9 mouse cellular contexts compared by ENCODE assay signal in the genomic region with DNA sequence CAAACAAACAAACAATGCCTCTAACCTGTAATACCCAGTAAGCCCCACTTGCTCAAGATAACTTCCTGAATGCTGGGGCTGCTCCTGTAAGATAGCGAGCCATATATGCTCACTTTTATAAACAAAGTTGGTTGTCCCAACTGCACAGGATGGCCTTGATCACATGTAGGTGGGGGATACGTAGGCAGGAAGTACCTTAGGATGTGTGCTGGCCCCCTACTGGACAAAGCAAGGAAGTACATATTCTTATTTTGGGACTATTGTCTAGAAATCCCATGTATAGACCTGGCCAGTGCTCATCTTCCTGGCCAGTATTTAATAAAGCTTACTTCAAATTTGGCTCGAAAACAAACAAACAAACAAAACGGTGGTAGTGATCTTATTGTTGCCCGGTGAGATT. TPM values are rescaled to one million over a fixed set of nuclear protein-coding genes. Genes with fewer than 3 reads are reported as not detected.
DNase-seq lines count a peak whose midpoint lies in the region; ATAC-seq and TF ChIP-seq lines count a peak whose summit lies in the region.
"Had no signal": no experiment of that assay in that cellular context is flagged by ENCODE, and none has a peak within 500 bp of the region (broad histone marks: within the 10 kb centered on the region; RNA-seq: fewer than 3 reads in every experiment).

No protein-coding gene starts in this region.

- H3K4me1 ChIP-seq in heart, postnatal 0 days (ENCODE audit: control insufficient read depth, insufficient read depth): no peaks in the 10 kb centered on the region
- H3K4me1 ChIP-seq in bone marrow, adult 2 months (ENCODE audit: control insufficient read depth, insufficient read depth, low read length): no peaks in the 10 kb centered on the region
- H3K4me1 ChIP-seq: neural tube, embryonic 12.5 days had no signal

- no peak for TF ChIP-seq POLR2A in bone marrow, adult 2 months (IDR thresholded peaks at IDR 0.05; ENCODE audit: borderline replicate concordance, control insufficient read depth, low read depth, low read length)

- TF ChIP-seq CTCF in heart, postnatal 0 days (IDR thresholded peaks at IDR 0.05; ENCODE audit: low read depth): peak; percentile 46
- peak; percentile 46; the same call in 1 of the 2 replicates for TF ChIP-seq CTCF in bone marrow, adult 2 months (IDR thresholded peaks at IDR 0.05; ENCODE audit: control insufficient read depth, insufficient read depth, low read length)

- no peak overlapping the region for H3K27ac ChIP-seq in heart, postnatal 0 days (ENCODE audit: low read depth)
- no peak overlapping the region for H3K27ac ChIP-seq in bone marrow, adult 2 months (ENCODE audit: control insufficient read depth, insufficient read depth, low read depth, low read length, poor library complexity)
- H3K27ac ChIP-seq: neural tube, embryonic 12.5 days had no signal

- intact Hi-C loops in heart, postnatal 25 days (cut with DNase I): no loop called here

- 77% methylated on average over 5 of the region's 5 CpGs for WGBS in heart, postnatal 0 days
- 58% methylated on average over 5 of the region's 5 CpGs for WGBS in bone marrow, adult 2 months

- no peak for ATAC-seq in heart, postnatal 0 days (ENCODE audit: insufficient read depth, low read depth)
- ATAC-seq in CD4-positive, CD25-positive, alpha-beta regulatory T cell, adult 4 months: peak; percentile 92
- ATAC-seq in megakaryocyte-erythroid progenitor cell, adult 5-6 weeks (replicated peaks; ENCODE audit: low FRiP score, low TSS enrichment, poor library complexity, severe bottlenecking): peak; percentile 89

- H3K36me3 ChIP-seq in heart, postnatal 0 days (replicated peaks; ENCODE audit: control insufficient read depth, insufficient read depth, low read length): no peaks in the 10 kb centered on the region
- H3K36me3 ChIP-seq: neural tube, embryonic 12.5 days had no signal

- no peak for TF ChIP-seq EP300 in heart, postnatal 0 days (IDR thresholded peaks at IDR 0.05; ENCODE audit: low read depth)

- no peak overlapping the region for H3K4me3 ChIP-seq in heart, postnatal 0 days (ENCODE audit: low read depth, low read length)
- H3K4me3 ChIP-seq in bone marrow, adult 2 months (replicated peaks; ENCODE audit: control insufficient read depth, low read depth, low read length): no peak overlapping the region
- H3K4me3 ChIP-seq: neural tube, embryonic 12.5 days had no signal

- no peaks in the 10 kb centered on the region for H3K27me3 ChIP-seq in heart, postnatal 0 days (ENCODE audit: control insufficient read depth, insufficient read depth, low read length)
- H3K27me3 ChIP-seq: neural tube, embryonic 12.5 days had no signal

- H3K9ac ChIP-seq in heart, postnatal 0 days (replicated peaks; ENCODE audit: low read depth, low read length): no peak overlapping the region
- H3K9ac ChIP-seq: neural tube, embryonic 12.5 days had no signal

- H3K9me3 ChIP-seq in heart, postnatal 0 days (replicated peaks; ENCODE audit: control insufficient read depth, low read length): no peaks in the 10 kb centered on the region
- H3K9me3 ChIP-seq: neural tube, embryonic 12.5 days had no signal

- DNase-seq in heart, postnatal 0 days (ENCODE audit: low spot score): no peak
- no peak for DNase-seq in heart, postnatal 25 days (ENCODE audit: low spot score)
- DNase-seq in left cerebral cortex, adult 8-10 months (ENCODE audit: low spot score in 2 of 2): no peak
- DNase-seq in spleen, postnatal 10 days (ENCODE audit: low spot score in 2 of 2): no peak
- DNase-seq in layer of hippocampus, postnatal 36 days: no peak

- no peak overlapping the region for H3K4me2 ChIP-seq in heart, postnatal 0 days (ENCODE audit: low read depth, low read length)
- H3K4me2 ChIP-seq: neural tube, embryonic 12.5 days had no signal

RNA-seq across cellular contexts. Expression of a gene that starts 39.1 kb away (rescaled TPM):
- 9.8 and 11.2 TPM in 2 replicates for total RNA-seq in heart, postnatal 0 days (2014; rRNA removed; ENCODE audit: low replicate concordance)
- polyA plus RNA-seq in heart, postnatal 0 days (2015; fragmentation: Nextera tagmentation; extraction: Ambion mirVana): 17.8 and 18.3 TPM in 2 replicates
- total RNA-seq in heart, postnatal 25 days (2021): 1 to 10 TPM; 9.4 to 9.9 TPM
- polyA plus RNA-seq in CD4-positive, CD25-positive, alpha-beta regulatory T cell, adult 4 months (2017; shearing (Covaris generic)): 1 to 10 TPM; 3.4 to 5.7 TPM
- 3.6 and 8.1 TPM in 2 replicates for polyA plus RNA-seq in bone marrow, adult 2 months (2011; ENCODE audit: insufficient read depth, insufficient read length, low replicate concordance, missing spikeins)
- total RNA-seq in megakaryocyte-erythroid progenitor cell, adult 5-6 weeks (2014; fragmentation: Nextera tagmentation): not detected in 2 replicates
- total RNA-seq in megakaryocyte-erythroid progenitor cell, adult 5-6 weeks (2017): 1.1 TPM in 1 of 2 replicates, not detected in the other
- 10 to 100 TPM; 15.9 to 21.0 (median 18.9) TPM for total RNA-seq in left cerebral cortex, adult 8-10 months (2022)
- 10 to 100 TPM; 13.7 to 16.7 TPM for total RNA-seq in layer of hippocampus, postnatal 36 days (2021)

RNA-seq across cellular contexts. Expression of a gene that starts 59.7 kb away (rescaled TPM):
- total RNA-seq in heart, postnatal 0 days (2014; rRNA removed; ENCODE audit: low replicate concordance): 0.34 and 2.2 TPM in 2 replicates
- 0.62 and 0.64 TPM in 2 replicates for polyA plus RNA-seq in heart, postnatal 0 days (2015; fragmentation: Nextera tagmentation; extraction: Ambion mirVana)
- under 1 TPM; 0.61 to 0.75 TPM for total RNA-seq in heart, postnatal 25 days (2021)
- polyA plus RNA-seq in CD4-positive, CD25-positive, alpha-beta regulatory T cell, adult 4 months (2017; shearing (Covaris generic)): 10 to 100 TPM; 13.2 to 14.7 TPM
- 1.8 and 4.7 TPM in 2 replicates for polyA plus RNA-seq in bone marrow, adult 2 months (2011; ENCODE audit: insufficient read depth, insufficient read length, low replicate concordance, missing spikeins)
- total RNA-seq in megakaryocyte-erythroid progenitor cell, adult 5-6 weeks (2014; fragmentation: Nextera tagmentation): 0.55 and 1.4 TPM in 2 replicates
- 0.80 and 2.4 TPM in 2 replicates for total RNA-seq in megakaryocyte-erythroid progenitor cell, adult 5-6 weeks (2017)
- total RNA-seq in left cerebral cortex, adult 8-10 months (2022): 1 to 10 TPM in 2 of 4 experiments, under 1 TPM in 2; 0.84 to 1.1 (median 0.99) TPM
- 1 to 10 TPM in 1 of 2 experiments, under 1 TPM in 1; 0.95 to 1.3 TPM for total RNA-seq in layer of hippocampus, postnatal 36 days (2021)
